Mouse (Mus musculus): ENCODE results near the gene Erich6b. TPM values are rescaled to one million over a fixed set of nuclear protein-coding genes. Genes with fewer than 3 reads are reported as not detected.

The Erich6b gene
- total RNA-seq, 2 experiments from 2014 or later = not detected

- no peak for DNase-seq
- intact Hi-C loops (cut with DNase I) = no loop called here
These were observed 55.9 kb downstream of the Erich6b start for GRCm38 (mm10) chr14:75697928-75698327.

- intact Hi-C loops (cut with DNase I) = no loop called here
- no peak for DNase-seq
These were observed 64.6 kb downstream of the Erich6b start for GRCm38 (mm10) chr14:75706647-75707046.

GRCm38 (mm10) chr14:75707771-75708170 lies 65.7 kb downstream of the Erich6b start:
- DNase-seq = no peak
- intact Hi-C loops (cut with DNase I) = no loop called here

GRCm38 (mm10) chr14:75708986-75709385 lies 66.9 kb downstream of the Erich6b start:
- no peak for DNase-seq
- intact Hi-C loops (cut with DNase I) = no loop called here

DNA sequence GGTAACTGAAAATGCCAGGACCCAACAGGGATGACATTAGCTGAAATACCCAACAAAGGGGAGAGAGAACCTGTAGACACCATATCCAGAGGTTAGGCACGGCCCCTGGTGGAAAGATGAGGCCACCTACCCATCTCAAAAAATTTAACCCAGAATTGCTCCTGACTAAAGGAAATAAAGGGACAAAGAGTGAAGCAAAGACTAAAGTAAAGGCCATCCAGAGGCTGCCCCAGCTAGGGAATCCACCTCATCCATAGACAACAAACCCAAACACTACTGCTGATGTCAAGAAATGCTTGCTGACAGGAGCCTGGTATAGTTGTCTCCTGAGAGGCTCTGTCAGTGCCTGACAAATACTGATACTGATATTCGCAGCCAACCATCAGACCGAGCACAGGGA lies 69.7 kb downstream of the Erich6b start:
- intact Hi-C loops (cut with DNase I) = loop anchor here (10.0 kb wide), 1 partner anchor 367 kb away; no protein-coding TSS in a partner anchor

GRCm38 (mm10) chr14:75712687-75713086 lies 70.6 kb downstream of the Erich6b start:
- intact Hi-C loops (cut with DNase I) = loop anchor here (10.0 kb wide), 1 partner anchor 368 kb away; no protein-coding TSS in a partner anchor
- no peak for DNase-seq

More for the DNA sequence above, 69.7 kb downstream of the Erich6b start:
- no peak for DNase-seq

GRCm38 (mm10) chr14:75713661-75714060 lies 71.6 kb downstream of the Erich6b start:
- intact Hi-C loops (cut with DNase I) = loop anchor here (10.0 kb wide), 1 partner anchor 369 kb away; no protein-coding TSS in a partner anchor
- DNase-seq = no peak

GRCm38 (mm10) chr14:75716410-75716809 lies 74.4 kb downstream of the Erich6b start:
- DNase-seq = no peak
- intact Hi-C loops (cut with DNase I) = loop anchor here (10.0 kb wide), 1 partner anchor 372 kb away; no protein-coding TSS in a partner anchor

Other genes with a start within 250 kb of the Erich6b start
- not detected for gene Siah3, start 186.3 kb upstream of the Erich6b start, total RNA-seq (2021)
- not detected for gene Spert, start 49.1 kb upstream of the Erich6b start, total RNA-seq (2021)
- gene Cog3, start 112.3 kb downstream of the Erich6b start, total RNA-seq (2021) = 10 to 100 TPM; 13.4 to 14.8 TPM
- gene Slc25a30, start 144.8 kb downstream of the Erich6b start, total RNA-seq (2021) = 10 to 100 TPM; 11.0 to 15.5 TPM
- 1,000 to 10,000 TPM; 2,953 to 3,079 TPM for gene Tpt1, start 202.8 kb downstream of the Erich6b start, total RNA-seq (2021)

Data from heart, postnatal 36 days (tissue).